Mouse (Mus musculus) megakaryocyte, embryonic 14.5 days (primary cell): ENCODE measurements at regions not wholly inside any gene's neighbourhood (a gene's known extent, or its start where the extent isn't known, plus 50 kb on each side); places are given as distances from the start of the nearest gene placed in this dataset.

ENCODE experiments used
- FLI1 ChIP-seq: IDR thresholded peaks from 2 replicates; pipeline ENCODE4 v1.6.1; 2012; ENCODE audit warnings: low read length, inconsistent platforms, mixed read lengths
- GATA1 ChIP-seq: IDR thresholded peaks from 3 replicates; pipeline ENCODE4 v1.6.1; 2012; ENCODE audit warnings: mixed read lengths, low read length, inconsistent platforms, borderline replicate concordance

DNA sequence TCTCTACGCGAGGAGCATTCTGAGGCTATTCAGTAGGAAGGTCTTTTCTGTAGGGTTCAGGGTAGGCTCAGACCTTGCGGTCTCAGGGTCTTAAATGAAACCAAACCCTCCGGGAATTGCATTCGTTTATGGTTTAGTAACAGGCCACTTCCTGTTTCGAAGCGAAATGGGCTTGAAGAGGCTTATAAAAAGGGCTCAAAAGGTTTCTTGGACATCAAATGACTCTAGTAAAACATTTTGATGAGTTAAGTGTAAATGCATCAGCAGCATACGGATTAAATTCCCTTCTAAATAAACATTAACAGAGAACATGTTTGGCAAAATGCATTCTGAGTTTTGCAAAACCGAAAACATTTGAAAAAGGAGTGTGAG is 372.6 kb upstream of the Nt5c1b start:
- TF ChIP-seq GATA1, result no peak
- no peak for TF ChIP-seq FLI1
